Mouse (Mus musculus) heart, adult 8-10 months (tissue): ENCODE data around the gene Flrt2. TPM values are rescaled to one million over a fixed set of nuclear protein-coding genes. Genes with fewer than 3 reads are reported as not detected.
A peak's percentile ranks its signal among the peaks of the same experiment; 100 is the strongest.
"Not testable (repeated sequence)": the region's sequence is repeated elsewhere in the genome, so short reads cannot be mapped to it uniquely, and the experiment has no call there.

ENCODE experiments used
- DNase-seq: peaks from one replicate; pipeline ENCODE4 v3.0.0; 2022; ENCODE audit warnings: low spot score
- total RNA-seq, 4 experiments: library from RNA; stranded (reverse); gene quantifications; 2 replicates each; pipeline ENCODE4 v1.2.4; 2022

Gene Flrt2
- 1 to 10 TPM; 5.9 to 8.0 (median 6.1) TPM for total RNA-seq

- no peak for DNase-seq
Observed at GRCm38 (mm10) chr12:95691961-95692767, at the start of gene Flrt2. Gene Flrt2 (plus strand): TSS chr12:95692226.

- no peak for DNase-seq
Observed at GRCm38 (mm10) chr12:95642226-95642625, 49.8 kb upstream of the Flrt2 start.

GRCm38 (mm10) chr12:95647179-95647578 is 44.8 kb upstream of the Flrt2 start:
- not testable (repeated sequence) for DNase-seq

- no peak for DNase-seq
Observed at GRCm38 (mm10) chr12:95652172-95653156, 39.6 kb upstream of the Flrt2 start.

GRCm38 (mm10) chr12:95656594-95656993 is 35.4 kb upstream of the Flrt2 start:
- no peak for DNase-seq

GRCm38 (mm10) chr12:95667296-95667695 is 24.7 kb upstream of the Flrt2 start:
- no peak for DNase-seq

- DNase-seq, result no peak
Observed at GRCm38 (mm10) chr12:95675711-95676110, 16.3 kb upstream of the Flrt2 start.

- DNase-seq, result no peak
Observed at GRCm38 (mm10) chr12:95690819-95691218, 1.2 kb upstream of the Flrt2 start.

GRCm38 (mm10) chr12:95692948-95693650 is 1.1 kb downstream of the Flrt2 start:
- DNase-seq, result no peak

GRCm38 (mm10) chr12:95693651-95694471 is 1.8 kb downstream of the Flrt2 start:
- DNase-seq, result peak; percentile 79

GRCm38 (mm10) chr12:95694507-95694906 is 2.5 kb downstream of the Flrt2 start:
- no peak for DNase-seq

GRCm38 (mm10) chr12:95694991-95695833 is 3.2 kb downstream of the Flrt2 start:
- peak; percentile 68 for DNase-seq

GRCm38 (mm10) chr12:95695834-95696521 is 4.0 kb downstream of the Flrt2 start:
- DNase-seq, result no peak

- no peak for DNase-seq
Observed at GRCm38 (mm10) chr12:95696522-95697025, 4.5 kb downstream of the Flrt2 start.

- DNase-seq, result no peak
Observed at GRCm38 (mm10) chr12:95698556-95698955, 6.5 kb downstream of the Flrt2 start.

GRCm38 (mm10) chr12:95700746-95701145 is 8.7 kb downstream of the Flrt2 start:
- DNase-seq, result peak; percentile 46

GRCm38 (mm10) chr12:95701580-95701979 is 9.6 kb downstream of the Flrt2 start:
- DNase-seq, result no peak

GRCm38 (mm10) chr12:95705006-95705405 is 13.0 kb downstream of the Flrt2 start:
- DNase-seq, result no peak

- no peak for DNase-seq
Observed at GRCm38 (mm10) chr12:95723265-95723664, 31.2 kb downstream of the Flrt2 start.
